Mouse (Mus musculus): ENCODE measurements at regions not wholly inside any gene's neighbourhood (a gene's known extent, or its start where the extent isn't known, plus 50 kb on each side); places are given as distances from the start of the nearest gene placed in this dataset.

DNA sequence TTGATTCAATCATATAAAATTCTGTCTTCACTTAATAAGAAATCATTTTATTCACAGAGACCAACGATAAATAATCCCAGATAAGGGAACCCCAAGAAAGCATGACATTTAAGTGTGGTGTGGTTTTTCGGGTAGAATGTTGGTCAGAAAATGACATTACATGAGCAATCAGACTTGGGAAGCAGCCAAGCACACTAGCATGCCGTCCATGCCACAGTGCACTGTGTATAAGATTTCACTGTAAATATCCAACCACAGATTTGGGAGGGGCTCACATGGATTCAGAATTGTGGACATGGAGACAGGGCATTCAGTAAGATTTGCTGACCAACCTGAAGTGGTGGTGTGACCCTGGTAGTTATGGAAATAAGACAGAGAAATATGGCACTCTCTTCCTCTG, 185.8 kb upstream of the Adamts5 start:
- Histone ChIP-seq H3K27ac (ENCODE audit: control insufficient read depth, insufficient read depth, low read depth, low read length) (no peak overlapping the region), H3K4me1 (ENCODE audit: control insufficient read depth, insufficient read depth, low read length) (no peaks in the 10 kb centered on the region), H3K4me3 (ENCODE audit: control insufficient read depth, low read depth, low read length) (no peak overlapping the region), H3K27me3 (ENCODE audit: control insufficient read depth, insufficient read depth, low read length) (no peaks in the 10 kb centered on the region), H3K36me3 (ENCODE audit: control insufficient read depth, insufficient read depth, low read length) (no peaks in the 10 kb centered on the region)
- TF ChIP-seq POLR2A (IDR thresholded peaks at IDR 0.05; ENCODE audit: control insufficient read depth, low read depth, low read length): no peak
- TF ChIP-seq CTCF (IDR thresholded peaks at IDR 0.05; ENCODE audit: control insufficient read depth, insufficient read depth, insufficient replicate concordance, low read depth, low read length): no peak

DNA sequence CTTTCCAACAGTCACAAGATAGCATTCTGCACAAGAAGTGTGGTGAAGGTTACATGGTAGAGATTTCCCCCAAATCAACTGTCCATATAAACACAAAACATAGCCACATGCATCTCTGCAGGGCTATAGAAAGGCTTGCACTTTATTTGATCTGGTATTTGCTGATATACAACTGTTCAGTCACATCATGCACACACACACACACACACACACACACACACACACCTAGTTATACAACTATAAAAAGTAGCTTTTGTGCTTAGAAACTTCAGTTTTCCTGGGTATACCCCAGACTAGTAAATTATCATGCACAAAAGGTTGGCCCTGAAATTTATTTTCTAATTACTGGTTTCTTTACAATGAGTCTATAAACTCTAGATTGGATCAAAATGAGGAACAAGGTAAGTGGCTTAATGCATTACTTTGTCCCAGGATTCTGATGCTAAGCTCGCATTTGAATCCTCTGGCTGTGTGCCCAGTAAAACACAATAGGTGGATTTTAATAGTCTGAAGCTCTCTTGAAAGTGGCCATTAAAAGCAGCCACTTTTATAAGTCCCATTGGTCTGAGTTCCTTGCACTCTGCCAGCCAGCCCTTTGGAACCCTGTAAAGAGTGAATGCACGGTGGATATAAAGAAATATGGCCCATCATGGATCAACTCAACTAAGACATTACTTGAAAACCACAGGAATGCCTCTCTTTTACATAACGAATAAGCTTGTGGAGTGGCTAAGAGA, 166.2 kb upstream of the Adamts5 start:
- Histone ChIP-seq H3K27ac (ENCODE audit: control insufficient read depth, insufficient read depth, low read depth, low read length) (no peak overlapping the region), H3K4me1 (ENCODE audit: control insufficient read depth, insufficient read depth, low read length) (no peaks in the 10 kb centered on the region), H3K4me3 (ENCODE audit: control insufficient read depth, low read depth, low read length) (no peak overlapping the region), H3K36me3 (ENCODE audit: control insufficient read depth, insufficient read depth, low read length) (no peaks in the 10 kb centered on the region), H3K27me3 (ENCODE audit: control insufficient read depth, insufficient read depth, low read length) (no peaks in the 10 kb centered on the region)
- no peak for TF ChIP-seq CTCF (IDR thresholded peaks at IDR 0.05; ENCODE audit: control insufficient read depth, insufficient read depth, insufficient replicate concordance, low read depth, low read length)
- TF ChIP-seq POLR2A (IDR thresholded peaks at IDR 0.05; ENCODE audit: control insufficient read depth, low read depth, low read length): no peak

DNA sequence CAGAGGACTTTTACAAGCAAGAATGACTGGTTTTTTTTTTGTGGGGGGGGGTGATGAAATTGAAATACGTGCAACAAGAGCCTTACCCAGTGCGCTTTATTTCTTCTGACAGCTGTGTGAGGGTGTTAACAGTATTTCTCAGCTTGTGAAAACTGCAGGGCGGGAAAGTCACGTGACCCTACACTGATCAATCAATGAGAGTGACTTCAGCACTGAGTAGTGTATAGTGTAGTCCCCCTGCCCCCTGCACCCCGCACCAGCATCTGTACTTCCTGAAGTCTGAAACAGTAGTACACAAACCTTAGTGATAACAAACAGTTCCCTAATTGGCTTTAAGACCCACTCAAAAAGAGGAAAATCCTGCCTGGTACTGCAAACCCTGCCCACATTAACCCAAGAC, 158.5 kb upstream of the Adamts5 start:
- no peaks in the 10 kb centered on the region for H3K36me3 ChIP-seq (ENCODE audit: control insufficient read depth, insufficient read depth, low read length)
- no peak overlapping the region for H3K27ac ChIP-seq (ENCODE audit: control insufficient read depth, insufficient read depth, low read depth, low read length)
- H3K4me1 ChIP-seq (ENCODE audit: control insufficient read depth, insufficient read depth, low read length): no peaks in the 10 kb centered on the region
- no peaks in the 10 kb centered on the region for H3K27me3 ChIP-seq (ENCODE audit: control insufficient read depth, insufficient read depth, low read length)
- no peak for TF ChIP-seq CTCF (IDR thresholded peaks at IDR 0.05; ENCODE audit: control insufficient read depth, insufficient read depth, insufficient replicate concordance, low read depth, low read length)
- no peak for TF ChIP-seq POLR2A (IDR thresholded peaks at IDR 0.05; ENCODE audit: control insufficient read depth, low read depth, low read length)
- no peak overlapping the region for H3K4me3 ChIP-seq (ENCODE audit: control insufficient read depth, low read depth, low read length)

DNA sequence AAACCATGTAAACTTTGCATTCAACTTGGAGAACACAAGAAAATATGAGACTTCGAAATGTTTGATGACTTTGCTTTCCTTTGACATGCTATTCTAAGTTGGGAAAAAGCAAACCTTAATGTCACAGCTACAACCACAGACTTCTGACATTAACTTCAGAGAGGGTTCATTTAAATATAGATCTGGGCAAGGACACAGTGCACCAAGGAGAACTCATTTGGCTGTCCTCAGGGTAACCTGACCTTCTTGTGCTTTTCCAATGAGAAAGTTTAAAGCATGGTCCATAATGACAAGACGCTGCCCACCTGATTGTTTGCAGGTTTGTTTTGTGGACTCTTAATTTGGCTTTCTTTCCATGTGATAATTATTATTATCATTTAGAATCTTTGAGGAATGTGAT, 143.1 kb upstream of the Adamts5 start:
- H3K27ac ChIP-seq (ENCODE audit: control insufficient read depth, insufficient read depth, low read depth, low read length): no peak overlapping the region

DNA sequence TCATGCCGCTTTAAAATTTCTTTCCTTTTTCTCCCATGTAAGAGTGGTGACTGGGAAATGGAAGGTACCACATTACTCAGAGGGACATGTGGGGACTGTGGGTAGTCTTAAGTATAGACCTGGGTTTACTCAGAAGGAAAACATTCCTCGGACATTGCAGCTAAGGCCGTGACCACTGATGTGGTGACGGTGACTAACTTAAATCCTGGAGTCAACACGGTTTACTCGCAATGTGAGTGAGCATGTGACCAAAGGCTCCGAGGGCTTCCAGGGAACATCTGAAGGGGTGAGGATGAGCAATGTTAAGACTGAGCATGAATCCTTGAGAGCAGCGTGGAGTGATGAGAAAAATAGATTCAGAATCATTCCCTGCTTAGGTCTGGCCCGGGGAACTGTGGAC, 133.1 kb upstream of the Adamts5 start:
- Histone ChIP-seq H3K36me3 (ENCODE audit: control insufficient read depth, insufficient read depth, low read length) (no peaks in the 10 kb centered on the region), H3K4me1 (ENCODE audit: control insufficient read depth, insufficient read depth, low read length) (no peaks in the 10 kb centered on the region), H3K4me3 (ENCODE audit: control insufficient read depth, low read depth, low read length) (no peak overlapping the region), H3K27ac (ENCODE audit: control insufficient read depth, insufficient read depth, low read depth, low read length) (no peak overlapping the region), H3K27me3 (ENCODE audit: control insufficient read depth, insufficient read depth, low read length) (no peaks in the 10 kb centered on the region)
- TF ChIP-seq POLR2A (IDR thresholded peaks at IDR 0.05; ENCODE audit: control insufficient read depth, low read depth, low read length) (no peak), CTCF (IDR thresholded peaks at IDR 0.05; ENCODE audit: control insufficient read depth, insufficient read depth, insufficient replicate concordance, low read depth, low read length) (no peak)

More for the DNA sequence above, 143.1 kb upstream of the Adamts5 start:
- TF ChIP-seq POLR2A (IDR thresholded peaks at IDR 0.05; ENCODE audit: control insufficient read depth, low read depth, low read length) (no peak), CTCF (IDR thresholded peaks at IDR 0.05; ENCODE audit: control insufficient read depth, insufficient read depth, insufficient replicate concordance, low read depth, low read length) (no peak)
- Histone ChIP-seq H3K4me3 (ENCODE audit: control insufficient read depth, low read depth, low read length) (no peak overlapping the region), H3K36me3 (ENCODE audit: control insufficient read depth, insufficient read depth, low read length) (no peaks in the 10 kb centered on the region), H3K4me1 (ENCODE audit: control insufficient read depth, insufficient read depth, low read length) (no peaks in the 10 kb centered on the region), H3K27me3 (ENCODE audit: control insufficient read depth, insufficient read depth, low read length) (no peaks in the 10 kb centered on the region)

DNA sequence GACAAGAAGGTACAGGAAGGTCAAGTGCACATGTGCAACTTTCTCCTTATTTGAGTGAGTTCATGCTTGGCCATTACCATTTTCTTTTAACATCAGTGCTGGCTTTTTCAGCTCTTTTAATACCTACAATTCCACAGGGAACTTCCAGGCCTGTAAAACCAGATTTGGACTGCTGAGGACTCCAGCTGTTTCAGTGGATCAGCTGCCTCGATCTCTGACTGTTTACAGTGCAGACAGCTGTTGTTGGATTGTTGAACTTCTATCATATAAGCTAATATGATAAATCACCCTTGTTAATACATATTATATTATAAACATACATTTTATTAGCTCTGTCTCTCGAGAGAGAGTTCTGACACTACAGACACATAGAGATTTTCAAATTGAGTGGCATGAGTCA, 126.1 kb upstream of the Adamts5 start:
- Histone ChIP-seq H3K4me1 (ENCODE audit: control insufficient read depth, insufficient read depth, low read length) (no peaks in the 10 kb centered on the region), H3K27ac (ENCODE audit: control insufficient read depth, insufficient read depth, low read depth, low read length) (no peak overlapping the region), H3K4me3 (ENCODE audit: control insufficient read depth, low read depth, low read length) (no peak overlapping the region), H3K27me3 (ENCODE audit: control insufficient read depth, insufficient read depth, low read length) (no peaks in the 10 kb centered on the region), H3K36me3 (ENCODE audit: control insufficient read depth, insufficient read depth, low read length) (no peaks in the 10 kb centered on the region)
- no peak for TF ChIP-seq POLR2A (IDR thresholded peaks at IDR 0.05; ENCODE audit: control insufficient read depth, low read depth, low read length)
- TF ChIP-seq CTCF (IDR thresholded peaks at IDR 0.05; ENCODE audit: control insufficient read depth, insufficient read depth, insufficient replicate concordance, low read depth, low read length): no peak

DNA sequence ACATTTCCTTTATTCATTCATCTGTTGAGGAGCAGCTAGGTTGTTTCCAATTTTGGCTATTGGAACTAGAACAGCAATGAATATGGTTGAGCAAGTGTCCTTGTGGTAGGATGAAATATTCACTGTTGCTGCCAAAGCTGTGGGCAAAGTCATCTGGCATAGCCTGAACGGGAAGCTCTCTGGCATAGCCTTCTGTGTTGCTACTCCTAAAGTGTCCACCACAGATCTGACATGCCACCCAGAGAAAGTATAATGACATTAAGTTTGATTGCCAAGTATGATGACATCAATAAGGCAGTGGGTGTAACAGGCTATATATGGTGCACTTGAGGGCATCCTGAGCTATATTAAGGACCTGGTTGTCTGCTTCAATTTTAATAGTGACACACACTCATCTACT, 113.7 kb upstream of the Adamts5 start:
- no peak for TF ChIP-seq POLR2A (IDR thresholded peaks at IDR 0.05; ENCODE audit: control insufficient read depth, low read depth, low read length)
- TF ChIP-seq CTCF (IDR thresholded peaks at IDR 0.05; ENCODE audit: control insufficient read depth, insufficient read depth, insufficient replicate concordance, low read depth, low read length): no peak
- no peaks in the 10 kb centered on the region for H3K27me3 ChIP-seq (ENCODE audit: control insufficient read depth, insufficient read depth, low read length)
- no peak overlapping the region for H3K4me3 ChIP-seq (ENCODE audit: control insufficient read depth, low read depth, low read length)
- H3K36me3 ChIP-seq (ENCODE audit: control insufficient read depth, insufficient read depth, low read length): no peaks in the 10 kb centered on the region
- no peaks in the 10 kb centered on the region for H3K4me1 ChIP-seq (ENCODE audit: control insufficient read depth, insufficient read depth, low read length)
- no peak overlapping the region for H3K27ac ChIP-seq (ENCODE audit: control insufficient read depth, insufficient read depth, low read depth, low read length)
